Mouse (Mus musculus): Measurements from ENCODE around the gene Bak1.

Gene Bak1

GRCm38 (mm10) chr17:27048445-27049239 lies 19.8 kb upstream of the Bak1 start:
- DNase-seq (ENCODE audit: low spot score in 2 of 2): no peak

GRCm38 (mm10) chr17:27047762-27048444 lies 19.1 kb upstream of the Bak1 start:
- no peak for DNase-seq (ENCODE audit: low spot score in 2 of 2)

GRCm38 (mm10) chr17:27045164-27045563 lies 16.4 kb upstream of the Bak1 start:
- DNase-seq (ENCODE audit: low spot score in 2 of 2): no peak

- DNase-seq (ENCODE audit: low spot score in 2 of 2): no peak
Measured at GRCm38 (mm10) chr17:27042840-27043239, 14.0 kb upstream of the Bak1 start.

DNA sequence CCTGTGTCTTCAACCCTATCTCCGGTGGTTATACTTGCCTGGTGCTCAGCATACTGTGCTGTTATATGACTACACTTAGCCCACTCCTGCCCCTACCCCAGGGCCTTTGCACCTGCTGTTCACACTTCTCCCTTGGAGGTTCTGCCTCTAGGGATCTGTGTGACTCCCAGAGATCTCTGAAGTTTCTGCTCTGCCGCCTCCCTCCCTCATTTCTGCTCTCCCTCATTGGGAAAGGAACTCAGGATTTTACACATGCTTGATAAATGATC lies 12.9 kb upstream of the Bak1 start:
- DNase-seq (ENCODE audit: low spot score in 2 of 2): no peak

DNA sequence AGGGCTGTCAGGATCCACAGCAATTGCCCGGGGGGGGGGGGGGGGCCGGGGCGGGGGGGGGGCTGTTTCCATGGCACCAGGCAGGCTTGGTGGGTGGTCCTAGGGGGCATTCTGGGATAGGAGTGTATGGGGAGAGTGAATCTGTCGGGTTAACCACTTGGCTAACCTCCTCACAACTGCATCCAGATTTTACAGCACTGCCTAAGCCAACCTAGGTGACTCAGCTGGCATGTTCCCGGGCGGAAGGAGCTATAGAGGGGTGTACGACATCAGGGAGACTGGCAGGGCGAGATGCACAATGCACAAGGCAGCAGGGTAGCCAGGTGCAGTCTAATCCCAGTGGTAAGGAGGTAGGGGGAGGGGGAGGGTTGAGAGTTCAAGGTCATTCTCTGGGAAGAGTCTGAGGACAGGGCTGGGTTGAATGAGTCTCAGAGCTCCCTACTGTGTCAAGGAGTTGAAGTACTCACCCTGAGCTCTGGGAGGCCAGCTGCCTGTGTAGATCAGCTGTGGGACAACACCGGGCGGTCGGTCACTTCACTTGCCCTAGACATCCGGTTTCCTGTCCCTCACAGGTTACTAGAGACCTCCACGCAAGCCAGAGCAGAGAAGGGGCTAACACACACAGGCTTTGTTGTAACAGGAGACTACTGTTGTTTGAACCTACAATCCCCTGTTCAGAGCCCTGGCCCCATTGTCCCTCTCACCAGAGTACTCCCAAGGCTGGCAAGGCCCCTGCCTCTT lies 12.4 kb upstream of the Bak1 start:
- DNase-seq (ENCODE audit: low spot score in 2 of 2): no peak

- peak; percentile 32 to 47 for DNase-seq (ENCODE audit: low spot score in 2 of 2)
Measured at GRCm38 (mm10) chr17:27040304-27041045, 11.7 kb upstream of the Bak1 start.

- no peak for DNase-seq (ENCODE audit: low spot score in 2 of 2)
Measured at GRCm38 (mm10) chr17:27039432-27040102, 10.8 kb upstream of the Bak1 start.

- DNase-seq (ENCODE audit: low spot score in 2 of 2): no peak
Measured at GRCm38 (mm10) chr17:27038335-27039050, 9.7 kb upstream of the Bak1 start.

DNA sequence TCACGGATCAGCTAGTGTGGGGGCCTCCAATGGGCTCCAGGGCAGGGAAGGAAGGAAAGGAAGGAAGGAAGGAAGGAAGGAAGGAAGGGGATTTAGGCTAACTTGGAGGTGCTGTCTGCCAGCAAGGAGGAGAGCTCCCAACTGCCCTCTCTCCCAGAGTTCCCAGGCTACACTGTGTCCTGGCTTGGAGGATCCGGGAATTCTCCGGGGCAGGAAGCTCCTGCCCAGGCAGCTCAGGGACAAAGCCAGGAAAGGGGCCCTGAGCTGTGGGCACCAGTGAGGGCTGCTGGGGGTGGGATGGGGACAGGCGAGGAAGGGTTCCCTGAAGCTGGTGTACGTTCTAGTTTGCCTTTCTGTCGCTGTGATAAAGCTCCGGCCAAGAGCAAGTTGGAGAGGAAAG lies 7.7 kb upstream of the Bak1 start:
- no peak for DNase-seq (ENCODE audit: low spot score in 2 of 2)

GRCm38 (mm10) chr17:27032869-27033268 lies 4.1 kb upstream of the Bak1 start:
- peak; percentile 39 to 72 for DNase-seq (ENCODE audit: low spot score in 2 of 2)

- no peak for DNase-seq (ENCODE audit: low spot score in 2 of 2)
Measured at GRCm38 (mm10) chr17:27032328-27032727, 3.5 kb upstream of the Bak1 start.

DNA sequence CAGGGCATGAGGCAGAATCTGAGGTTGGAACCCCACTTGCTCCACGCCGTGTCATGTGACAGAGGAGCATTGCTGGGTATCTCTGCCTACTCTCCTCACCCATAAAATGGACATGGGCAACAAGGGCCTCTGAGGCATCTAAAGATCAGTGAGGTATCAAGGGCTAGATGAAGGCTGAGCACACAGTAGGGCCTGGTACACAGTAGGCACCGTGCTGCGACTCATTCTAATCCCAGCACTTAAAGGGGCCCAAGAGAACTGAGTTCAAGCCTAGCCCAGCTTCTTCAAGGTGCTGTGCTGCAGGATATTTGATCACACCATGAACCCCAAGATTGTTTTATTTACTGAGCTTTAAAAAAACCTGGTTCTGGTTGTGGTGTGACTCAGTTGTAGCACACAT lies 2.1 kb upstream of the Bak1 start:
- DNase-seq (ENCODE audit: low spot score in 2 of 2): no peak

- DNase-seq (ENCODE audit: low spot score in 2 of 2): no peak
Measured at GRCm38 (mm10) chr17:27029431-27029830, 622 bp upstream of the Bak1 start.

DNA sequence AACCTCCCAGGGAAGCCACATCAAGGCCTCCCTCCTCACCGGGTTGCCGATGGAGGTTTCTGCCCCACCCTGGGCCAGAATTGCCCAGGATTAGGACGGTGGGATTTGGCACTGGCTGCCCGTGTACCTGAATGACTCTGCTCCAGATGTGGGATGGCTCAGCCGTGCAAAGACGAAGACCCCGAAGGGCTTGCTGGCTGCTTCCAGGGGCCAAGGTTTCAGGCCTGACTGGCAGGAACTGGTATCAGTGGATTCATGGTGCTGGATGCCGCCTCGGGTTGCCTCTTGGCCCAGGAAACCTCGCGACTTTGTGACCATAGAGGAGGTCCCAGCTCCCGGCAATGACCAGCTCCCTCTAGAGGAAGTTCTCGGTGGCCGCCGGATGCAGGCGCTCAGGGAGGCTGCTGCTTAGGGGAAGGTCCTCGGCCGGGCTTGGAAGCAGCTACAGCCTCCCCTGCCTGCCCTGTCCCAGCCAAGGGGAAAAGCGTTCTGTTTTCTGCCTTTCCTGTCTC lies 469 bp downstream of the Bak1 start:
- peak; percentile 86 to 89 for DNase-seq (ENCODE audit: low spot score in 2 of 2)

- peak; percentile 62 to 63 for DNase-seq (ENCODE audit: low spot score in 2 of 2)
Measured at GRCm38 (mm10) chr17:27027460-27028283, 1.1 kb downstream of the Bak1 start.

GRCm38 (mm10) chr17:27025951-27026350 lies 2.9 kb downstream of the Bak1 start:
- DNase-seq (ENCODE audit: low spot score in 2 of 2): no peak

GRCm38 (mm10) chr17:27025326-27025902 lies 3.4 kb downstream of the Bak1 start:
- no peak for DNase-seq (ENCODE audit: low spot score in 2 of 2)

DNA sequence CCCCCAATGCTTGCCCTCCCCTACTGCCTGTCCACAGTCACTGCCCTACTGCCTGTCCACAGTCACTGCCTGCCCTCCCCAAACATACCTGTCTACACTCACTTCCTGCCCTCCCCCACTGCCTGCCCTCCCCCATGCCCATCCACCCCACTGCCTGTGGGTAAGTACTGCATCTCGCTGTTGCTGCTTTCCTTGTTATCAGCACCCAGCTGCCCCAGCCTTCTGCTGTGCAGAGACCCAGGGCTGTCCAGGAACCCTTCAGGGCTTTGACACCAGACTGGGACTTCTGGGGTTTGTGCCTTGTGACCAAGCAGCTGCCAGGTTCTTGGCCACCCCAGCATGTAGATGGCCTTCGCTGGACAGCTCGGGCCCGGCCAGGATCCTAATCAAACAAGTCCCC lies 5.5 kb downstream of the Bak1 start:
- no peak for DNase-seq (ENCODE audit: low spot score in 2 of 2)

All from thymus, postnatal 10 days (tissue).